Mouse (Mus musculus): ENCODE measurements around the gene Smyd3.

Smyd3 gene

GRCm38 (mm10) chr1:179059286-179060112 is 458.3 kb downstream of the Smyd3 start:
- DNase-seq = no peak

- no peak for DNase-seq
Measured at GRCm38 (mm10) chr1:179058675-179059074, 459.2 kb downstream of the Smyd3 start.

- no peak for DNase-seq
Measured at GRCm38 (mm10) chr1:179055760-179056159, 462.1 kb downstream of the Smyd3 start.

- no peak for DNase-seq
Measured at GRCm38 (mm10) chr1:179054385-179055116, 463.3 kb downstream of the Smyd3 start.

- DNase-seq = no peak
Measured at GRCm38 (mm10) chr1:179052545-179053180, 465.2 kb downstream of the Smyd3 start.

GRCm38 (mm10) chr1:179047931-179048596 is 469.8 kb downstream of the Smyd3 start:
- DNase-seq = no peak

GRCm38 (mm10) chr1:179045856-179046714 is 471.8 kb downstream of the Smyd3 start:
- DNase-seq = no peak

GRCm38 (mm10) chr1:179044165-179044564 is 473.7 kb downstream of the Smyd3 start:
- DNase-seq = no peak

GRCm38 (mm10) chr1:179043644-179044043 is 474.2 kb downstream of the Smyd3 start:
- DNase-seq = no peak

- peak; percentile 76 for DNase-seq
Measured at GRCm38 (mm10) chr1:179041905-179042337, 475.9 kb downstream of the Smyd3 start.

- DNase-seq = no peak
Measured at GRCm38 (mm10) chr1:179041231-179041904, 476.5 kb downstream of the Smyd3 start.

- peak; percentile 74 for DNase-seq
Measured at GRCm38 (mm10) chr1:179038801-179039200, 479.0 kb downstream of the Smyd3 start.

- no peak for DNase-seq
Measured at GRCm38 (mm10) chr1:179032947-179033346, 484.9 kb downstream of the Smyd3 start.

- peak; percentile 68 for DNase-seq
Measured at GRCm38 (mm10) chr1:179031581-179031980, 486.3 kb downstream of the Smyd3 start.

- DNase-seq = no peak
Measured at GRCm38 (mm10) chr1:179026614-179027013, 491.2 kb downstream of the Smyd3 start.

- DNase-seq = no peak
Measured at GRCm38 (mm10) chr1:179025169-179025568, 492.7 kb downstream of the Smyd3 start.

- DNase-seq = no peak
Measured at GRCm38 (mm10) chr1:179023486-179023885, 494.4 kb downstream of the Smyd3 start.

- no peak for DNase-seq
Measured at GRCm38 (mm10) chr1:179017428-179017827, 500.4 kb downstream of the Smyd3 start.

- no peak for DNase-seq
Measured at GRCm38 (mm10) chr1:179013021-179013420, 504.8 kb downstream of the Smyd3 start.

GRCm38 (mm10) chr1:179012273-179012672 is 505.6 kb downstream of the Smyd3 start:
- peak; percentile 100 for DNase-seq

- no peak for DNase-seq
Measured at GRCm38 (mm10) chr1:179010756-179011155, 507.1 kb downstream of the Smyd3 start.
